Mouse (Mus musculus) bone marrow macrophage, adult 2 months (primary cell): ENCODE results near the gene Ercc6l. TPM values are rescaled to one million over a fixed set of nuclear protein-coding genes. Genes with fewer than 3 reads are reported as not detected.
"Not testable (repeated sequence)": the region's sequence is repeated elsewhere in the genome, so short reads cannot be mapped to it uniquely, and the experiment has no call there.

Experiments
- H3K27ac ChIP-seq: 2 replicates; pipeline ENCODE4 v1.5.1; 2012; ENCODE audit warnings: low read depth, low read length; ENCODE audit not compliant: insufficient read depth
- H3K4me1 ChIP-seq: 2 replicates; pipeline ENCODE4 v1.6.1; 2012; ENCODE audit warnings: low read length; ENCODE audit not compliant: control insufficient read depth, insufficient read depth
- H3K4me3 ChIP-seq: 2 replicates; pipeline ENCODE4 v1.5.1; 2012; ENCODE audit warnings: mild to moderate bottlenecking, low read length, moderate library complexity; ENCODE audit not compliant: insufficient read depth
- CTCF ChIP-seq: IDR thresholded peaks from 2 replicates; pipeline ENCODE4 v1.5.1; 2012; ENCODE audit warnings: low read depth, mild to moderate bottlenecking, low read length, moderate library complexity
- POLR2A ChIP-seq: IDR thresholded peaks from 2 replicates; pipeline ENCODE4 v1.6.1; 2012; ENCODE audit warnings: mild to moderate bottlenecking, low read depth, low read length, borderline replicate concordance
- polyA plus RNA-seq: library from polyadenylated mRNA; stranded (reverse); fragments of >200 nt; gene quantifications from 2 replicates; pipeline ENCODE4 v1.2.4, GENCODE M21; 2012; ENCODE audit not compliant: missing spikeins, insufficient read depth, insufficient read length

Gene Ercc6l
- polyA plus RNA-seq, 1 experiment = 7.8 TPM

DNA sequence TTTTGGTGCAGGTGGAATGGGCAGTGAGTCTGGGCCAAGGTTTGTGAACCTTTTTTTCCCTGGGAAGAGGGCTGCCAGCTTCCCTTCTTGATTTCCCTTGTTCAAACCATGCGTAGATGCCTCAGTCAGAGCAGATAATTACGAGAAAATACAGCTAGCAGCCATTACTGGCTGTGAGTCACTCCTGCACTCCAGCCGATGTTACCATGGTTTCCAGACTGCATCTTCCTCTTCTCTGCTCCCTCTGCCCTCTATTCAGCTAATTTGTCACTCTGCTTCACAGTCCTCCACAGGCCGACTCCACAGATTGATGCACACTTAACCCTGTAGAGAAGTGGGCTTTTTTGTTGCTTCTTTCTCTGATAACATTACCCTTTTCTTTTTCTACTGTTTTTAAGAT lies 41.2 kb downstream of the Ercc6l start:
- TF ChIP-seq CTCF (no peak), POLR2A (no peak)
- H3K4me3 ChIP-seq = 0 out of 2 replicates have a peak overlapping the region, but pooled peaks have one; percentile 11
- H3K4me1 ChIP-seq = peaks cover 24% of the 10 kb centered on the region
- H3K27ac ChIP-seq = peak overlapping the region; percentile 34; the same call in 1 of the 2 replicates

DNA sequence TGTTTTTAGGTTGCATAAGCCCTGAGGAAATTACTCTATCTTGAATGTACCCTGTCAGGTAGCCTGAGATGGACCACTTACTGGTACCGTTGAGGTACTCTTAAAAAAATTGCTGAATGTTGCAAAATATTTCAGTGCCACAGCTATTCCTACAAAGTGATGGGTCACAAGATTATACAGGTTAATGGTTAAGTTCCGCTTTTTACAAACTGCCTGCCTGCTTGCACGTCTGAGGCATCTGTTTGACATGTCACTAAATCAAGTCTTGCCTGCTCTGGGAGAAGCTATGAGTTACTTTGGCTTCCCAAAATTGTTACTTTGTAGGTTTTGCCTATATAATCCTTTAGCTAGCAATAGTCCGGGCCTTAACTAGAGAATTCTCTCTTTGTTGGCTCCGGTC lies 47.5 kb downstream of the Ercc6l start:
- not testable (repeated sequence) for H3K4me3 ChIP-seq, H3K4me1 ChIP-seq

DNA sequence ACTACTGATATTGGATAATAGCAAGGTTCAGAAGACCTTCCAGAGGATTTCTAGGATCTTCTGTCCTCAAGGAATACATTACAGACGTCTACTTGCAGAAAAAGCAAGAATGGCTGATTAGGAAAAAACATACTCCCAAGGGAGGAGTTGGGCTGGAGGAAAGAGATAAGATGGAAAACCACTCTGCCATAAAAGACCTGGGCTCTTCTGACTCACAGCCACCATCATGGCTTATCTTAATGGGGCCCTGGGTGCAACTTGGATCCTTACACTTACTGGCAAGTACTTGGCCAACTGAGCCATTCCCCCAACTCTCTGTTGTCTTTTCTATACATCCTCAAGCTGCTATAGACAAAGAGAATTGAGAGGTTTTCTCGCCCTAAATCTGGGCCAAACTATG lies 53.1 kb downstream of the Ercc6l start:
- not testable (repeated sequence) for H3K4me3 ChIP-seq, H3K27ac ChIP-seq
- peaks cover 11% of the 10 kb centered on the region for H3K4me1 ChIP-seq

More for the DNA sequence above, 47.5 kb downstream of the Ercc6l start:
- H3K27ac ChIP-seq = not testable (repeated sequence)

DNA sequence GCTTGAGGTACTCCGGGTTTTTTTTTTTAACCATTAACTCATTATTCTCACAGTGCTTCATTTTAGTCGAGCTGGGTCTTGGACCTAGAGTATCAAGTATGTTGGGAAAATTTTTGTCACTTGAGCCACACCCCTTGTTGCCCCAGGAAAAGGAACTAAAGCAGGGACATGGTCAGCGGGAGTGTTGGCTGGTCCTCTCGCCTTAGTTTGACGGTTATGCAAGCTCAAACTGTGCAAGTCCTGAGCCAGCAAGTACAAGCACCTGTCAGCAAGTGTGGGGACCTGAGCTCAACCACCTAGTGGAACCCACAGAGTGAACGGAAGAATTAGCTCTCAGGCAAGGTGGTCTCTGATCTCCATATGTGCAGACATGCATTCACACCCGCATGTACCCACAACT lies 55.0 kb downstream of the Ercc6l start:
- H3K4me1 ChIP-seq = peaks cover 11% of the 10 kb centered on the region
- H3K4me3 ChIP-seq = no peak overlapping the region
- peak overlapping the region; percentile 10; the same call in 1 of the 2 replicates for H3K27ac ChIP-seq
- no peak for TF ChIP-seq POLR2A
- TF ChIP-seq CTCF = no peak

DNA sequence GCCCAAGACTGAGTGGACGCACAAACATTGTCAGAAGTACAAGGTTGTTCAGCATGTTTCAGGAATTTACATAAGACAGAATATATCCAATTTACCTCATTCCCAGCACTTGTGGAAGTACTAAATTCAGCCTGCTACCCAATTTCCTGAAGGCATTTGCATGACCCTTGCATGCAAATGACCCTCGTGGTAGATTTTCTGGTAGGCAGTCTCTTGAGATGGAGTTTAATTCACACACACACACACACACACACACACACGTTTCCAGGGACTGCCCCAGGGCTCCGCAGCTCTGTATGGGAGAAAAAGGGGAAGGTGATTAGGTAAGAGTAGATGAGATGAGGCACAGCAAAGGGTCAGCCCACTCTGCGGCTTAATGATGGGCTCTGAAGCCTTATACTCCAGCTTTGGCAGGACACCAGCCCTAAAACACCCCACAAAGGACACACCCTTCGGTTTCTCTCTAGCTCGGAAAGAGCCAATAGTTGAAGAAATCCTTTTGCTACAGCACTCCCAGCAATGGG lies 62.4 kb downstream of the Ercc6l start:
- Histone ChIP-seq H3K27ac (no peak overlapping the region), H3K4me1 (peaks cover 33% of the 10 kb centered on the region), H3K4me3 (no peak overlapping the region)
- no peak for TF ChIP-seq POLR2A
- TF ChIP-seq CTCF = no peak

Other genes starting within 250 kb of the Ercc6l start
- 26.5 and 27.0 TPM in 2 replicates for gene Rtl5, start 85.8 kb downstream of the Ercc6l start, polyA plus RNA-seq
- 99.9 and 103 TPM in 2 replicates for gene Pin4, start 37.6 kb downstream of the Ercc6l start, polyA plus RNA-seq
- gene Rps4x, start 32.3 kb upstream of the Ercc6l start, polyA plus RNA-seq = 1,772 and 1,842 TPM in 2 replicates
- gene Cited1, start 95.1 kb upstream of the Ercc6l start, polyA plus RNA-seq = not detected in 2 replicates